Mouse (Mus musculus) lung, embryonic 14.5 days (tissue): ENCODE data around the gene Tmem108. TPM values are rescaled to one million over a fixed set of nuclear protein-coding genes. Genes with fewer than 3 reads are reported as not detected.

Experiments
- ATAC-seq: fragments of 200-750 bp; cut with Nextera tagmentation; 2 replicates; pipeline ENCODE4 v1.8.0; 2017; ENCODE audit warnings: mild to moderate bottlenecking, moderate TSS enrichment, moderate library complexity; ENCODE audit not compliant: insufficient read depth
- DNase-seq: peaks from one replicate; pipeline ENCODE4 v3.0.0-alpha.2; 2015
- H3K27ac ChIP-seq: fragments of 300-500 bp; sonication (generic); 2 replicates; pipeline ENCODE4 v1.5.1; 2014; ENCODE audit warnings: low read depth, mild to moderate bottlenecking, moderate library complexity
- H3K27me3 ChIP-seq: fragments of 300-500 bp; sonication (generic); 2 replicates; pipeline ENCODE4 v1.6.1; 2014; ENCODE audit warnings: low read length, control low read depth; ENCODE audit not compliant: insufficient read depth
- H3K36me3 ChIP-seq: fragments of 300-500 bp; sonication (generic); 2 replicates; pipeline ENCODE4 v1.6.1; 2014; ENCODE audit warnings: control low read depth; ENCODE audit not compliant: insufficient read depth
- H3K4me1 ChIP-seq: fragments of 300-500 bp; sonication (generic); 2 replicates; pipeline ENCODE4 v1.6.1; 2014; ENCODE audit warnings: antibody characterized with exemption, control low read depth; ENCODE audit not compliant: insufficient read depth
- H3K4me2 ChIP-seq: fragments of 300-500 bp; sonication (generic); 2 replicates; pipeline ENCODE4 v1.6.1; 2014; ENCODE audit warnings: mild to moderate bottlenecking
- H3K4me3 ChIP-seq: fragments of 300-500 bp; sonication (generic); 2 replicates; pipeline ENCODE4 v1.5.1; 2014; ENCODE audit warnings: low read depth, low read length
- H3K9ac ChIP-seq: fragments of 300-500 bp; sonication (generic); 2 replicates; pipeline ENCODE4 v1.6.1; 2014
- H3K9me3 ChIP-seq: fragments of 300-500 bp; sonication (generic); 2 replicates; pipeline ENCODE4 v1.6.1; 2016; ENCODE audit warnings: low read depth, low read length, control low read depth
- CTCF ChIP-seq: IDR thresholded peaks from 2 replicates; pipeline ENCODE4 v1.5.1; 2016; ENCODE audit warnings: antibody characterized with exemption, low read depth
- WGBS: fragments of 180-500 bp; shearing (Covaris S2); extraction: QIAGEN DNeasy Blood & Tissue Kit; methylation state at CpG from one replicate; pipeline ENCODE4 v1.1.7; 2014; 5-methylcytosine and 5-hydroxymethylcytosine counted together
- polyA plus RNA-seq: library from polyadenylated mRNA; unstranded; fragments of >200 nt; fragmentation: Nextera tagmentation; extraction: Ambion mirVana; gene quantifications from 2 replicates; pipeline ENCODE4 v1.2.1, GENCODE M21; 2014

Tmem108 gene
- polyA plus RNA-seq, 1 experiment from 2014 or later, result 16.0 TPM

- ATAC-seq (peak; percentile 78; the same call in 1 of the 2 replicates), DNase-seq (peak; percentile 17)
- Histone ChIP-seq H3K27ac (peak overlapping the region; percentile 52; the same call in 1 of the 2 replicates), H3K9me3 (no peaks in the 10 kb centered on the region), H3K4me3 (no peak overlapping the region), H3K9ac (no peak overlapping the region), H3K27me3 (no peaks in the 10 kb centered on the region), H3K36me3 (no peaks in the 10 kb centered on the region), H3K4me1 (peaks cover 4% of the 10 kb centered on the region; the same call in 1 of the 2 replicates), H3K4me2 (no peak overlapping the region)
- no peak for TF ChIP-seq CTCF
Observed at GRCm38 (mm10) chr9:103707857-103708256, 53.8 kb downstream of the Tmem108 start.

- Histone ChIP-seq H3K27ac (no peak overlapping the region; the same call in 1 of the 2 replicates), H3K27me3 (no peaks in the 10 kb centered on the region), H3K9ac (no peak overlapping the region), H3K4me1 (peaks cover 4% of the 10 kb centered on the region; the same call in 1 of the 2 replicates), H3K4me3 (no peak overlapping the region), H3K36me3 (no peaks in the 10 kb centered on the region), H3K4me2 (no peak overlapping the region), H3K9me3 (no peaks in the 10 kb centered on the region)
- no peak; the same call in 1 of the 2 replicates for ATAC-seq
- TF ChIP-seq CTCF, result no peak
- DNase-seq, result peak; percentile 19
- WGBS, result 49% methylated on average over 8 of the region's 8 CpGs
Observed at GRCm38 (mm10) chr9:103707000-103707790, 54.4 kb downstream of the Tmem108 start.

- DNase-seq (no peak), ATAC-seq (no peak)
- Histone ChIP-seq H3K4me3 (no peak overlapping the region), H3K27me3 (no peaks in the 10 kb centered on the region), H3K9me3 (no peaks in the 10 kb centered on the region), H3K36me3 (no peaks in the 10 kb centered on the region), H3K4me2 (no peak overlapping the region), H3K27ac (no peak overlapping the region), H3K4me1 (peaks cover 4% of the 10 kb centered on the region; the same call in 1 of the 2 replicates), H3K9ac (no peak overlapping the region)
- WGBS, result 91% methylated on average over 4 of the region's 4 CpGs
- TF ChIP-seq CTCF, result no peak
Observed at GRCm38 (mm10) chr9:103705717-103706116, 55.9 kb downstream of the Tmem108 start.

GRCm38 (mm10) chr9:103703014-103703413, 58.6 kb downstream of the Tmem108 start:
- ATAC-seq (no peak), DNase-seq (no peak)
- no peak overlapping the region for H3K27ac ChIP-seq
- H3K36me3 ChIP-seq, result no peaks in the 10 kb centered on the region
- no peak for TF ChIP-seq CTCF
- H3K4me1 ChIP-seq, result no peaks in the 10 kb centered on the region
- H3K9ac ChIP-seq, result no peak overlapping the region
- WGBS, result 84% methylated on average over 16 of the region's 16 CpGs
- H3K4me2 ChIP-seq, result no peak overlapping the region
- no peak overlapping the region for H3K4me3 ChIP-seq
- no peaks in the 10 kb centered on the region for H3K27me3 ChIP-seq
- no peaks in the 10 kb centered on the region for H3K9me3 ChIP-seq

- H3K9ac ChIP-seq, result no peak overlapping the region
- no peaks in the 10 kb centered on the region for H3K36me3 ChIP-seq
- no peaks in the 10 kb centered on the region for H3K27me3 ChIP-seq
- H3K27ac ChIP-seq, result no peak overlapping the region
- H3K4me1 ChIP-seq, result no peaks in the 10 kb centered on the region
- WGBS, result 88% methylated on average over 5 of the region's 5 CpGs
- H3K4me2 ChIP-seq, result no peak overlapping the region
- no peak for ATAC-seq
- peak; percentile 19 for DNase-seq
- H3K9me3 ChIP-seq, result no peaks in the 10 kb centered on the region
- peak; percentile 34 for TF ChIP-seq CTCF
- no peak overlapping the region for H3K4me3 ChIP-seq
Observed at GRCm38 (mm10) chr9:103702452-103702851, 59.2 kb downstream of the Tmem108 start.

GRCm38 (mm10) chr9:103701448-103701847, 60.2 kb downstream of the Tmem108 start:
- DNase-seq (no peak), ATAC-seq (no peak)
- WGBS, result 78% methylated on average over 4 of the region's 4 CpGs
- no peaks in the 10 kb centered on the region for H3K9me3 ChIP-seq
- H3K27ac ChIP-seq, result no peak overlapping the region
- no peak overlapping the region for H3K4me3 ChIP-seq
- no peaks in the 10 kb centered on the region for H3K27me3 ChIP-seq
- no peak for TF ChIP-seq CTCF
- no peaks in the 10 kb centered on the region for H3K4me1 ChIP-seq
- no peak overlapping the region for H3K4me2 ChIP-seq
- H3K36me3 ChIP-seq, result no peaks in the 10 kb centered on the region
- no peak overlapping the region for H3K9ac ChIP-seq

- Histone ChIP-seq H3K9me3 (no peaks in the 10 kb centered on the region), H3K4me3 (no peak overlapping the region), H3K9ac (no peak overlapping the region), H3K36me3 (no peaks in the 10 kb centered on the region), H3K4me2 (no peak overlapping the region), H3K4me1 (no peaks in the 10 kb centered on the region), H3K27me3 (no peaks in the 10 kb centered on the region), H3K27ac (no peak overlapping the region)
- TF ChIP-seq CTCF, result no peak
- ATAC-seq, result no peak; the same call in 1 of the 2 replicates
- 73% methylated on average over 1 of the region's 1 CpGs for WGBS
- no peak for DNase-seq
Observed at GRCm38 (mm10) chr9:103700240-103700639, 61.4 kb downstream of the Tmem108 start.
